Comparison of ENCODE assay signal across 8 mouse cellular contexts in genomic region chr1:171360253-171360652, GRCm38 (mm10). TPM values are rescaled to one million over a fixed set of nuclear protein-coding genes. Genes with fewer than 3 reads are reported as not detected.
DNase-seq lines count a peak whose midpoint lies in the region; ATAC-seq lines count a peak whose summit lies in the region.

No protein-coding gene starts in this region.

- H3K4me2 ChIP-seq in forebrain, embryonic 16.5 days (ENCODE audit: low read length), result peak overlapping the region; percentile 78
- peak overlapping the region; percentile 79 for H3K4me2 ChIP-seq in liver, embryonic 12.5 days

- peaks cover 27% of the 10 kb centered on the region for H3K36me3 ChIP-seq in heart, embryonic 10.5 days
- peaks cover 8% of the 10 kb centered on the region for H3K36me3 ChIP-seq in forebrain, embryonic 16.5 days (ENCODE audit: control insufficient read depth, insufficient read depth)
- peaks cover 28% of the 10 kb centered on the region for H3K36me3 ChIP-seq in liver, embryonic 12.5 days

- H3K27ac ChIP-seq in heart, embryonic 10.5 days, result peak overlapping the region; percentile 80
- H3K27ac ChIP-seq in forebrain, embryonic 16.5 days (ENCODE audit: low read length), result peak overlapping the region; percentile 76
- no peak overlapping the region for H3K27ac ChIP-seq in liver, embryonic 12.5 days

- intact Hi-C loops in heart, postnatal 10 days (cut with DNase I), result loop anchor here (2.0 kb wide), 2 partner anchors 51 to 207 kb away; partner anchors contain the start of gene Usf1

- no peaks in the 10 kb centered on the region for H3K9me3 ChIP-seq in heart, embryonic 10.5 days
- H3K9me3 ChIP-seq in forebrain, embryonic 16.5 days (ENCODE audit: control insufficient read depth, low read length), result 0 out of 2 replicates have a peak, but pooled peaks cover 2% of the 10 kb centered on the region
- H3K9me3 ChIP-seq in liver, embryonic 12.5 days (replicated peaks), result no peaks in the 10 kb centered on the region

- no peak for ATAC-seq in forebrain, embryonic 16.5 days
- peak; percentile 36; the same call in 1 of the 2 replicates for ATAC-seq in liver, embryonic 12.5 days

- H3K4me3 ChIP-seq in heart, embryonic 10.5 days, result peak overlapping the region; percentile 66
- H3K4me3 ChIP-seq in forebrain, embryonic 16.5 days (replicated peaks; ENCODE audit: low read length), result peak overlapping the region; percentile 47
- H3K4me3 ChIP-seq in liver, embryonic 12.5 days, result peak overlapping the region; percentile 65

- peak overlapping the region; percentile 72 for H3K9ac ChIP-seq in forebrain, embryonic 16.5 days (replicated peaks; ENCODE audit: low read depth, low read length)
- peak overlapping the region; percentile 72 for H3K9ac ChIP-seq in liver, embryonic 12.5 days

- H3K27me3 ChIP-seq in heart, embryonic 10.5 days (ENCODE audit: insufficient read depth, poor library complexity, severe bottlenecking), result no peaks in the 10 kb centered on the region
- H3K27me3 ChIP-seq in forebrain, embryonic 16.5 days (replicated peaks; ENCODE audit: control insufficient read depth, insufficient read depth, low read length), result no peaks in the 10 kb centered on the region
- no peaks in the 10 kb centered on the region for H3K27me3 ChIP-seq in liver, embryonic 12.5 days (replicated peaks)

- DNase-seq in heart, embryonic 10.5 days (ENCODE audit: low spot score), result no peak
- DNase-seq in heart, postnatal 10 days, result no peak
- DNase-seq in ovary, postnatal 36 days (ENCODE audit: low spot score), result peak; percentile 33
- DNase-seq in ovary, postnatal 14 days (ENCODE audit: low spot score), result no peak
- DNase-seq in right cerebral cortex, postnatal 14 days, result peak; percentile 47
- no peak for DNase-seq in ovary, adult 18-20 months (ENCODE audit: low spot score)

- WGBS in heart, embryonic 10.5 days, result 6% methylated on average over 26 of the region's 26 CpGs
- 3% methylated on average over 26 of the region's 26 CpGs for WGBS in forebrain, embryonic 16.5 days
- WGBS in liver, embryonic 12.5 days (ENCODE audit: insufficient replicate concordance), result 23% methylated on average over 26 of the region's 26 CpGs

- H3K4me1 ChIP-seq in heart, embryonic 10.5 days, result peaks cover 12% of the 10 kb centered on the region
- peaks cover 16% of the 10 kb centered on the region for H3K4me1 ChIP-seq in forebrain, embryonic 16.5 days (replicated peaks; ENCODE audit: control insufficient read depth, insufficient read depth, low read length)
- H3K4me1 ChIP-seq in liver, embryonic 12.5 days, result peaks cover 26% of the 10 kb centered on the region

RNA-seq across cellular contexts. Expression of gene Klhdc9, which starts 0.3 kb away (rescaled TPM):
- polyA plus RNA-seq in heart, embryonic 10.5 days (2016; fragmentation: Nextera tagmentation; extraction: Ambion mirVana), result 0.87 and 1.3 TPM in 2 replicates
- total RNA-seq in heart, postnatal 10 days (2021), result under 1 TPM; 0.60 to 0.65 TPM
- 2.7 and 3.1 TPM in 2 replicates for polyA plus RNA-seq in forebrain, embryonic 16.5 days (2015; fragmentation: Nextera tagmentation; extraction: Ambion mirVana)
- polyA plus RNA-seq in liver, embryonic 12.5 days (2016; fragmentation: Nextera tagmentation; extraction: Ambion mirVana), result 0.35 and 0.46 TPM in 2 replicates

RNA-seq across cellular contexts. Expression of gene Nectin4, which starts 9.6 kb away (rescaled TPM):
- 0.38 and 1.3 TPM in 2 replicates for polyA plus RNA-seq in heart, embryonic 10.5 days (2016; fragmentation: Nextera tagmentation; extraction: Ambion mirVana)
- total RNA-seq in heart, postnatal 10 days (2021), result under 1 TPM in 1 of 2 experiments, not detected in 1; 0.22 TPM
- 0.67 and 1.1 TPM in 2 replicates for polyA plus RNA-seq in forebrain, embryonic 16.5 days (2015; fragmentation: Nextera tagmentation; extraction: Ambion mirVana)
- 0.06 and 0.13 TPM in 2 replicates for polyA plus RNA-seq in liver, embryonic 12.5 days (2016; fragmentation: Nextera tagmentation; extraction: Ambion mirVana)

RNA-seq across cellular contexts. Expression of gene Pfdn2, which starts 14.8 kb away (rescaled TPM):
- polyA plus RNA-seq in heart, embryonic 10.5 days (2016; fragmentation: Nextera tagmentation; extraction: Ambion mirVana), result 109 and 150 TPM in 2 replicates
- total RNA-seq in heart, postnatal 10 days (2021), result 10 to 100 TPM; 73.4 to 73.9 TPM
- polyA plus RNA-seq in forebrain, embryonic 16.5 days (2015; fragmentation: Nextera tagmentation; extraction: Ambion mirVana), result 118 and 156 TPM in 2 replicates
- polyA plus RNA-seq in liver, embryonic 12.5 days (2016; fragmentation: Nextera tagmentation; extraction: Ambion mirVana), result 74.3 and 76.1 TPM in 2 replicates

RNA-seq across cellular contexts. Expression of gene Nit1, which starts 14.8 kb away (rescaled TPM):
- 37.5 and 39.3 TPM in 2 replicates for polyA plus RNA-seq in heart, embryonic 10.5 days (2016; fragmentation: Nextera tagmentation; extraction: Ambion mirVana)
- total RNA-seq in heart, postnatal 10 days (2021), result 10 to 100 TPM; 20.9 to 22.1 TPM
- polyA plus RNA-seq in forebrain, embryonic 16.5 days (2015; fragmentation: Nextera tagmentation; extraction: Ambion mirVana), result 55.7 and 62.7 TPM in 2 replicates
- 22.8 and 25.3 TPM in 2 replicates for polyA plus RNA-seq in liver, embryonic 12.5 days (2016; fragmentation: Nextera tagmentation; extraction: Ambion mirVana)

RNA-seq across cellular contexts. Expression of gene Arhgap30, which starts 28.5 kb away (rescaled TPM):
- polyA plus RNA-seq in heart, embryonic 10.5 days (2016; fragmentation: Nextera tagmentation; extraction: Ambion mirVana), result 0.41 and 0.95 TPM in 2 replicates
- 1 to 10 TPM; 2.1 to 2.5 TPM for total RNA-seq in heart, postnatal 10 days (2021)
- 0.48 and 0.81 TPM in 2 replicates for polyA plus RNA-seq in forebrain, embryonic 16.5 days (2015; fragmentation: Nextera tagmentation; extraction: Ambion mirVana)
- 4.7 and 5.3 TPM in 2 replicates for polyA plus RNA-seq in liver, embryonic 12.5 days (2016; fragmentation: Nextera tagmentation; extraction: Ambion mirVana)

Comparison
In these comparisons a context has a peak if more than half of its experiments do, and no peak if none do; other contexts are left out.
1. DNase-seq: peak in ovary, postnatal 36 days (single experiment) and right cerebral cortex, postnatal 14 days (single experiment); none in heart, embryonic 10.5 days (single experiment), heart, postnatal 10 days (0 of 2), ovary, postnatal 14 days (single experiment) and ovary, adult 18-20 months (single experiment).
2. Peak in every context shown above with its lines, with median percentiles within 50 percentile points of each other: H3K4me3 ChIP-seq.